Mouse (Mus musculus): ENCODE data around the gene Kank4. TPM values are rescaled to one million over a fixed set of nuclear protein-coding genes. Genes with fewer than 3 reads are reported as not detected.

Gene Kank4
- polyA plus RNA-seq, 1 experiment from 2014 or later: 0.08 TPM

DNA sequence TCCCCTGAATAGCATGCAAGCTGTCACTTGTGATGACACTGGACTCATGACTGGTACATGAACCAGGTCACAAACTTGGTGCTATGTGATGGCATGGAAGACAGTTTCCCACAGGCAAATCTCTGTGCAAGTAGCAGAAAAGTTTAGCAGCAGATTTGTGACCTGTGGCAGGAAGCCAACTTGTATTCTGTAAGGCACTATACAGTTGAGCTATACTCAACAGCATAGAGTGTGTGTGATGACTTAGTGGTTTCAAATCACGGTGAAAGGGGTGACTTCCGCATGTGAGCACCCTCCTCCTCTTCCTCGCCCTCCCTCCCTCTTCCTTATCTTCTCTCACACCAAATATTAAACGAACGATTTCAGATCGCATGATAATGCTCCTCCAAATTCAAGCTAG lies 39.9 kb downstream of the Kank4 start:
- Histone ChIP-seq H3K4me1 (ENCODE audit: insufficient read depth) (no peaks in the 10 kb centered on the region), H3K36me3 (replicated peaks; ENCODE audit: insufficient read depth, low read length) (no peaks in the 10 kb centered on the region), H3K4me2 (ENCODE audit: low read depth, low read length) (no peak overlapping the region), H3K27ac (ENCODE audit: low read depth) (no peak overlapping the region), H3K9me3 (ENCODE audit: low read length) (no peaks in the 10 kb centered on the region), H3K27me3 (ENCODE audit: insufficient read depth, low read length) (no peaks in the 10 kb centered on the region), H3K4me3 (ENCODE audit: low read depth, low read length) (no peak overlapping the region), H3K9ac (replicated peaks) (no peak overlapping the region)
- DNase-seq: no peak
- 57% methylated on average over 6 of the region's 6 CpGs for WGBS (ENCODE audit: insufficient replicate concordance)
- TF ChIP-seq EP300 (IDR thresholded peaks at IDR 0.05; ENCODE audit: low read depth): no peak
- no peak for ATAC-seq

DNA sequence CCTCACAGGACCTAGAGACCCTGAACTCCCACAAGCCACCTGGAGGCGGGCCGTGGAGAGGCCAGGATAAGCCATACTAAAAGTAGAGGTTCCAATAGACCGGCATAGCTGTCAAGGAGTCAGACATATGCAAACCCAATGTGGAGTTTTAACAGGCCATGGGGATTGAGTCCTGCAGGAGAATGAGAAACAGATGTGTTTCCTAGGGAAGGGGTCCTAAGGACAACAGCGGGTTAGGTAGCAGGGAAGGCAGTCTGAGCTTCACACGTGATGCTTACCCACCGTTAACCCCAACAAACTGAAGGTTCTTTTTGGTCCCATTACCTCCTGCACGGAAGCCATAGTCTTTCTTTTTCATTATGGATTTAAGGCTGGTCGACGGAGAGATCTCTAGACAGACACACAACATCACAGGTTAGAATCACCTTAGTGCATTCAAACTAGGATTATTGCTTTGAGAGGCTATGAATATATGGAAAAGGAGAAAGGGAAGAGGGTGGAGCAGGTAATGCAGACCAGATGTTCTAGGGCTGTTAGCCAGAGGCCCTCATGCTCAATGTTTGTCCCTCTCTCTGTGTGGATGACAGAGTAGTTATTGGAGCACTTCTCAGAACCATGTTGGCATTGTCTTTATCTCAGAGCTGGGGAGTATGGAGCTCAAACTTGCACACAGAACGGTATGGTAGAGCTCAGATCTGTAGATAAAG lies 40.5 kb downstream of the Kank4 start:
- no peak for TF ChIP-seq EP300 (IDR thresholded peaks at IDR 0.05; ENCODE audit: low read depth)
- TF ChIP-seq CTCF (IDR thresholded peaks at IDR 0.05; ENCODE audit: low read depth): no peak
- Histone ChIP-seq H3K9me3 (ENCODE audit: low read length) (no peaks in the 10 kb centered on the region), H3K27me3 (ENCODE audit: insufficient read depth, low read length) (no peaks in the 10 kb centered on the region), H3K9ac (replicated peaks) (no peak overlapping the region), H3K4me2 (ENCODE audit: low read depth, low read length) (no peak overlapping the region), H3K4me1 (ENCODE audit: insufficient read depth) (no peaks in the 10 kb centered on the region), H3K36me3 (replicated peaks; ENCODE audit: insufficient read depth, low read length) (no peaks in the 10 kb centered on the region), H3K4me3 (ENCODE audit: low read depth, low read length) (no peak overlapping the region), H3K27ac (ENCODE audit: low read depth) (no peak overlapping the region)
- no peak for ATAC-seq
- 77% methylated on average over 10 of the region's 10 CpGs for WGBS (ENCODE audit: insufficient replicate concordance)
- no peak for DNase-seq

DNA sequence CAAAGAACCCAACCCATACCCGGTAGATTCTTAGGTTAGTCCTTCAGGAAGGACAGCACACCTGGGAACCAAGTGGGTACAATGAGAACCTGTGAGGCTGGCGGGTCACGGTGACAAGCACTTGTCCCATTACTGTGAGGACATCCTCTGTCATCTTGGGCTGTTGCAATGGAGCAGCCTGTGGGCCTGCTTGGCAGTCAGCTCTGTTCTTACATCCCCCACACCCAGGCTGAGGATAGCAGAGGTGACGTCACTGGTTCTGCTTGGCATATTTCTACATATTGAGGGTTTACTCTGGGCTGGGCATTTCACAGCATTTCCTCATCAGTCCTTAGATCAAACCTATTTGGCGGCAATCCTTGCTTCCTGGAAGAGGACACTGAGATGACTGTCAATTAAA lies 43.6 kb downstream of the Kank4 start:
- Histone ChIP-seq H3K36me3 (replicated peaks; ENCODE audit: insufficient read depth, low read length) (no peaks in the 10 kb centered on the region), H3K4me1 (ENCODE audit: insufficient read depth) (no peaks in the 10 kb centered on the region), H3K4me3 (ENCODE audit: low read depth, low read length) (no peak overlapping the region), H3K4me2 (ENCODE audit: low read depth, low read length) (no peak overlapping the region), H3K9me3 (ENCODE audit: low read length) (no peaks in the 10 kb centered on the region), H3K27ac (ENCODE audit: low read depth) (no peak overlapping the region), H3K27me3 (ENCODE audit: insufficient read depth, low read length) (no peaks in the 10 kb centered on the region), H3K9ac (replicated peaks) (no peak overlapping the region)
- TF ChIP-seq CTCF (IDR thresholded peaks at IDR 0.05; ENCODE audit: low read depth) (no peak), EP300 (IDR thresholded peaks at IDR 0.05; ENCODE audit: low read depth) (no peak)
- ATAC-seq (no peak), DNase-seq (no peak)
- 83% methylated on average over 5 of the region's 5 CpGs for WGBS (ENCODE audit: insufficient replicate concordance)

DNA sequence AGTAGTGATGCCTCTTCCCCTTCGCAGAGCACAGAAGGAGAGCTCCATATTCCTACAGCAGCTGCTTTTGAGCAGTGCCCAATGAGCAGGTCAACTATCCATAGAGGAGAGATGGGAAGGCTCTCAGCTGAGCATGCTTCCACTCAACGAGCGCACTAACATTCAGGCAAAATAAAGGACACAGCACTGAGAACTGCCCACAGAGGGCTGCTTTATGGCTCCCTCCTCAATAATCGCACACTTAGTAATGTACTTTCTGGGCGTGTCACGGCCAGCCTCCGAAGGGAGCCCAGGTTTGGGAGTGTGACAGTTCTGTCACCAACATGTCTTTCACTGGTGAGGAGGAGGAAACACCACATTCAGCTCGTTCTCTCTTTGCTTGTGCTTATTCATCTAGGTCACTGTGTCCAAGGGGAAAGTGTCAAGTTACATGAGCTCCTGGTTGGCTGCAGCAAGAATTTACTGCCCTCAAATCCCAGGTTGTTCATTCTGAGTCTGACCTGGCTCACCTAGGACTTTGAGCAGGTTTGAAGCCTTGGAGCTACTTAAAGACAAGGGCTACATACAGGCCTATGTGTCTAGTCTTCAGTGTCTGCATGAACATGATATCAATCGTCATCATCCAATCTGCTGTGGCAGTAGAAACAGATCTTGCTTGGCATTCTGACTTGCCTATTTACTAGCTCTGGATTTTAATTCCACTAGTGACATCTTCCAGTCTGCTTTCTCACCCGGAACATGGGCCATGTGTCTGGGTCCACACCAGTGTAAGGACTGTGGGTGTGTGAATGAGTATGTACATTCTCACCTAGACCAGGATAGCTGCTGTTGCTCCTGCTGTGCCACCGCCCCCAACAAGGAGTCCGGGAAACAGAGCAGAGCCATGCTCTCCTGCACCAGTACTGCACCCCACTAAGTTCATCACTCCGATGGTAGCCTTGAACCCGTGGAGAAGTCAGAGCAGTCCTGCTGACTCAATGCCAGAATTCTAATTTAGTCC lies 49.9 kb downstream of the Kank4 start:
- ATAC-seq (no peak), DNase-seq (no peak)
- H3K27ac ChIP-seq (ENCODE audit: low read depth): no peak overlapping the region
- H3K9me3 ChIP-seq (ENCODE audit: low read length): no peaks in the 10 kb centered on the region
- no peaks in the 10 kb centered on the region for H3K36me3 ChIP-seq (replicated peaks; ENCODE audit: insufficient read depth, low read length)
- H3K9ac ChIP-seq (replicated peaks): no peak overlapping the region
- no peak overlapping the region for H3K4me2 ChIP-seq (ENCODE audit: low read depth, low read length)
- H3K4me3 ChIP-seq (ENCODE audit: low read depth, low read length): no peak overlapping the region
- TF ChIP-seq EP300 (IDR thresholded peaks at IDR 0.05; ENCODE audit: low read depth) (no peak), CTCF (IDR thresholded peaks at IDR 0.05; ENCODE audit: low read depth) (no peak)
- H3K4me1 ChIP-seq (ENCODE audit: insufficient read depth): no peaks in the 10 kb centered on the region
- WGBS (ENCODE audit: insufficient replicate concordance): 66% methylated on average over 14 of the region's 14 CpGs
- H3K27me3 ChIP-seq (ENCODE audit: insufficient read depth, low read length): no peaks in the 10 kb centered on the region

DNA sequence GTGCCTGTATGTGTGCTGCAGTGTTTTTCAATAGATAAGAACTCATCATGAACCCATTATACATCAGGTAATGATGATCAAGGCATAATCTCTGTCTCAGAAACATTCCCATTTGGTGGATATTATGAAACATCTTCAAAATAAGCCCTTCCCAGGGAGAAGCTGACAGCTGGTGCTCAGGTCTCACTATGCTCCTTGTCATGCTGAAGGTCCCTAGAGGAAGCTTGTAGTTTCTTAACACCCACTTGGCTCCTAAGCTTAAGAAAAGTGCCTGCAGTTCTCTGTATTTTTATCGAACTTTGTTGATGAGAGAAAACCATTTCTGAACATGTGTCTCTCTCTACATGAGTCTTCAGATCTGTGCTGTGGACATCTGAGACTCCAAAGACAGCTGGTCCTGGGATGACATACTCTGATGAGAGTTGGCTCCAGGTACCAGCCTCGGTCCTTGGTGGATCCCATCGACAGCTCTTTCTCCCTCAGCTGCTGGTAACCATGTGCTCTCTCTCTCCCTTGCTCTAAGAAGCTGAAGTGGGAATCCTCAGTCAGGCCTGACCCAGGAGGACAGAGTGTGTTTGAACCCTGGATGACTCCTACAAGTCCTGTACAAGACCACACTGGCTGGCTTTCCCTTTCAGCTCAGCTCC lies 58.3 kb downstream of the Kank4 start:
- no peak for TF ChIP-seq EP300 (IDR thresholded peaks at IDR 0.05; ENCODE audit: low read depth)
- no peak for TF ChIP-seq CTCF (IDR thresholded peaks at IDR 0.05; ENCODE audit: low read depth)
- ATAC-seq: no peak
- H3K9me3 ChIP-seq (ENCODE audit: low read length): no peaks in the 10 kb centered on the region
- no peaks in the 10 kb centered on the region for H3K27me3 ChIP-seq (ENCODE audit: insufficient read depth, low read length)
- 66% methylated on average over 3 of the region's 3 CpGs for WGBS (ENCODE audit: insufficient replicate concordance)
- no peaks in the 10 kb centered on the region for H3K36me3 ChIP-seq (replicated peaks; ENCODE audit: insufficient read depth, low read length)
- no peak overlapping the region for H3K4me3 ChIP-seq (ENCODE audit: low read depth, low read length)
- no peak for DNase-seq
- H3K4me1 ChIP-seq (ENCODE audit: insufficient read depth): no peaks in the 10 kb centered on the region
- H3K9ac ChIP-seq (replicated peaks): no peak overlapping the region
- H3K4me2 ChIP-seq (ENCODE audit: low read depth, low read length): no peak overlapping the region
- no peak overlapping the region for H3K27ac ChIP-seq (ENCODE audit: low read depth)

Data from liver, postnatal 0 days (tissue).